Mouse (Mus musculus): Measurements from ENCODE around the gene Thsd7a.

GRCm38 (mm10) chr6:12747856-12748450 lies 1.3 kb downstream of the Thsd7a start:
- no peak for TF ChIP-seq POLR2A (IDR thresholded peaks at IDR 0.05; ENCODE audit: low read depth, low read length)
- no peak for TF ChIP-seq CTCF (IDR thresholded peaks at IDR 0.05; ENCODE audit: borderline replicate concordance, insufficient read depth, low read length)
